Mouse (Mus musculus) adrenal gland, adult 8-10 months (tissue): ENCODE data around the gene Creb1. TPM values are rescaled to one million over a fixed set of nuclear protein-coding genes. Genes with fewer than 3 reads are reported as not detected.
"Not testable (repeated sequence)": the region's sequence is repeated elsewhere in the genome, so short reads cannot be mapped to it uniquely, and the experiment has no call there.

Source experiments
- DNase-seq: peaks from one replicate; pipeline ENCODE4 v3.0.0; 2022
- total RNA-seq, 4 experiments: library from RNA; stranded (reverse); gene quantifications; 2 replicates each; pipeline ENCODE4 v1.2.4; 2022

The Creb1 gene
- total RNA-seq, 4 experiments from 2014 or later = 38.9 to 50.4 (median 40.8) TPM

- no peak for DNase-seq
Observed at GRCm38 (mm10) chr1:64621116-64621515, 88.7 kb downstream of the Creb1 start.

GRCm38 (mm10) chr1:64623558-64624435, 91.4 kb downstream of the Creb1 start:
- no peak for DNase-seq

- DNase-seq = no peak
Observed at GRCm38 (mm10) chr1:64625214-64625613, 92.8 kb downstream of the Creb1 start.

- DNase-seq = no peak
Observed at GRCm38 (mm10) chr1:64631526-64631925, 99.1 kb downstream of the Creb1 start.

GRCm38 (mm10) chr1:64633237-64633636, 100.8 kb downstream of the Creb1 start:
- no peak for DNase-seq

- no peak for DNase-seq
Observed at GRCm38 (mm10) chr1:64635624-64636023, 103.2 kb downstream of the Creb1 start.

- DNase-seq = no peak
Observed at GRCm38 (mm10) chr1:64639279-64639678, 106.8 kb downstream of the Creb1 start.

- no peak for DNase-seq
Observed at GRCm38 (mm10) chr1:64641069-64641468, 108.6 kb downstream of the Creb1 start.

GRCm38 (mm10) chr1:64642541-64642940, 110.1 kb downstream of the Creb1 start:
- not testable (repeated sequence) for DNase-seq

- no peak for DNase-seq
Observed at GRCm38 (mm10) chr1:64644513-64644912, 112.1 kb downstream of the Creb1 start.

- DNase-seq = peak; percentile 52
Observed at GRCm38 (mm10) chr1:64649362-64650124, 117.1 kb downstream of the Creb1 start.

- DNase-seq = no peak
Observed at GRCm38 (mm10) chr1:64653701-64654100, 121.3 kb downstream of the Creb1 start.

Other genes starting within 250 kb of the Creb1 start
- gene Mettl21a, start 84.6 kb downstream of the Creb1 start, total RNA-seq = 10 to 100 TPM; 15.6 to 22.3 (median 18.4) TPM
- gene Ccnyl1, start 157.8 kb downstream of the Creb1 start, total RNA-seq = 10 to 100 TPM; 12.0 to 15.6 (median 13.6) TPM
- 10 to 100 TPM; 14.9 to 34.1 (median 21.4) TPM for gene Fzd5, start 205.1 kb downstream of the Creb1 start, total RNA-seq